Mouse (Mus musculus) neural tube, embryonic 10.5 days (tissue): ENCODE data around the gene H2afy.
"Not testable (repeated sequence)": the region's sequence is repeated elsewhere in the genome, so short reads cannot be mapped to it uniquely, and the experiment has no call there.

Source experiments
- DNase-seq: peaks from one replicate; pipeline ENCODE4 v3.0.0-alpha.2; 2017; ENCODE audit warnings: low spot score; ENCODE audit errors: extremely low spot score

Gene H2afy

DNA sequence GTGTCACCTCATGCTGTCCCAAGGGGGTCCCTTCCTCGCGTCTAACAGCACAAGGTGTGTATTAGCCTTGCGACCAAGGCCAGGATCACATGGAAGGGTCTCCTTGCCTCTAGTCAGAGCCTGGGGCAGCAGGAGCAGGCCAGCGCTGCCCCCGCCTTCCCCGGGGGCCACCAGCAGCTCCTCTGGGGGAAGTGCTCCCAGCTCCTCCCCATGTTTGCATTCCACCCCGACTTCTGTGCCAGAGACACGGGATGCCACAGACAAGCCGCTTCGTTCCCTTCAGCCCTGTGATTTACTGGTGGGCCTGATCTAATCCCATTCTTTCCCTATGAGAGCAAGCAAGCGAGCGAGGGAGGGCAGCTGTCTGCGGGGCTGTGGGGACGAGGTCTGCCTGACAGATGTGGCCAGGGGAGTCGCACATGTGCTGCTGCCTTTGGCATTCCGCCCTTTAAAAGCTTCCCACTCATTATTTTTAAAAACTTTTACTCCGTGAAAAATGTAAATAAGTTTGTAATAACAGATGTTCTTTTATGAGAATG is 57.4 kb downstream of the H2afy start:
- DNase-seq, result no peak

DNA sequence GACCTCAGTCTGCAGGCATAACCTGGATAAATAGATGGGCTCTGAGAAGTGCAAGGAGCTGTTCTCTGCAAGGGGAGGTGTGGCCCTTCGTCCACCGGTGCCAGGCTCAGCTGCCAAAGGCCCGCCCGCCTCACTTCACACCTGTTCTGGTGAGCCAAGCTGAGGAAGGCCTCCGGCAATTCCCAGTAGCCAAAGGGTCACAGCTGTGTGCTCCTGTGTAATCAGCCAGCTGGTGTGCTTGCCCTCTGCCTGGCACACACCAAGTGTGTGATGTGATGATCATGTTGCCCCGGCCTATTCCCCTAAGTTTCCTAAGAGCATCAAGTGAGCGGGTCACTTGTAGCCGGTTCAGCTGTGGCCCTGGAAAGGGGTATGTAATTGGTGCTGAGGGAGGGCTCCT is 60.2 kb downstream of the H2afy start:
- no peak for DNase-seq

DNA sequence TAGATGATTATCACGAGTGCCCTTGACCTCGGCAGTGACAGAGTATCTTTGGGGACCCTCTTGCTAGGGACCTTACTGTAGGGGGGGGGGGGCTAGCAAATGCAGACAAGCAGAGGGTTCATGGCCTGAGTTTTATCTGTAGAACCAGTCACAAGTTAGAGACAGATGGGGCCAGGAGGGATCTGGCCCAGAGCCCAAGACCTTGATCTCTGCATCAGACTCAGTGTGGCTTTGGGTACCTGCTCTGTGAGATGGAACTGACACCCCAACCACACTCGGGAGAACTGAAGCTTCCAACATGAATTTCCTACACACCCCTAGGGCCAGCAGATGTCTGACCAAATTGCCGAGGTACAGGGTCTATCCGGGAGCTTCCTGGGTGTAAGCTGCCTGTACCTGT is 63.0 kb downstream of the H2afy start:
- DNase-seq, result no peak

DNA sequence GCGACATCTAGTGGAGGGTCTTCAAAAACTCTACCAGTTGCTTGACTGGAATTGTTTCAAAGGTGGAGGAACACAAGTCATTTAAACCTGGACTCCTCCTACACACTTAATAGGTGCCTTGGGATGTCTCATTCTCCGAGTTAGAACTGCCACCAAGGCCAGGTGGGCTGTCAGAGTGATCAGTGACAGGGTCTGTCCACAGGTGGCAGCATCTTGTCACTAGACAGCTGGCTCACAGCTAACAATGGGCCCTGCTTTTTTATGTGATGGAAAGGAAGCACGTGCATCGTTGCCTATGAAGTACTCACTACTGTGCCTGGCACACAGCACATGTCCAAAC is 63.9 kb downstream of the H2afy start:
- DNase-seq, result no peak

DNA sequence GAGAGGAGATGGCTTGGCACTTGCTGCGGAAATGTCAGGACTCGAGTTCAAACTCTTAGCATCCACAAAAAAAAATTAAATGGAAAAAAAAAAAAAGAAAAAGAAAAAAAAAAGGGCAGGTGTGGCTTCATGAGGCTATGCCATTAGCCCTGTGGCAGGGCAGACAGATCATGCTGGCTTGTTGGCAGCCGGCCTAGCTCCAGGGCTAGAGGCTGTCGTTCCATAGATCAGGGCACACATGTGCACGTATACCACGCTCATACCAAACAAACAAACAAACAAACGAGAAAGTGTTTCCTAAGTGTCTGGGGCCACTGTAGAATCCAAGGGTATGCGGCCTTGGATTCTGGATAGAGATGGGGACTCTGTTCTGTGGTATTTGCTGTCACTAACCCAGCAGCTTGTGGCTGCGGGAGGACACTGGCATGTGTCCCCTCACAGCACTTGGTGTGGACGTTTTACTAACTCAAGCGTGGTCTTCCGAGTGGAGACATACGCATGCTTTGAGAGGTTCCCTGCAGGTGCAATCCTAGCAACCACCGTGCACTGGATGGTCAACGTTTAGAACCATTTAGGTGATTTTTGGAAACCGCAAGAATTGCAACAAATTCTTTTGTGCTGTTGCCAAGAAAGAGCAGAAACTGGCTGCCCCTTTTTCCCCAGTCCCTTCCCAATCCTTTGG is 64.4 kb downstream of the H2afy start:
- no peak for DNase-seq

DNA sequence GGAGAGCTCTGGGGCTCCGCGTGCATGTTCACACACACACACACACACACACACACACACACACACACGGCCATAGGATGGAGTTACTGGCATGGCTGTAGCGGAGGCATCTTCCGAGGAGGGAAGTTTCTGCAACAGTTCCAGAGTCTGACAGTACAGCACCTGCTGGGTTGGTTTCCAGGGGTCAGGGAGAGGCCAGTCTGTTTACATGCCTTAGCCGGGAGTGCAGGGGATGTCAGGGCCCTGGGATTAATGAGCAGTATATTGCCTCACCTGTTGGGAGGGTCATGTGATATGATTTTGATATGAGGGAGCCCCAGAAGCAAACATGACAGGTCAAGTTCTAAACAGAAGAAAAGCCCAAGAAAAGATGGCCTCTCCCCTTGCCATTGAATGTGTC is 66.5 kb downstream of the H2afy start:
- no peak for DNase-seq

DNA sequence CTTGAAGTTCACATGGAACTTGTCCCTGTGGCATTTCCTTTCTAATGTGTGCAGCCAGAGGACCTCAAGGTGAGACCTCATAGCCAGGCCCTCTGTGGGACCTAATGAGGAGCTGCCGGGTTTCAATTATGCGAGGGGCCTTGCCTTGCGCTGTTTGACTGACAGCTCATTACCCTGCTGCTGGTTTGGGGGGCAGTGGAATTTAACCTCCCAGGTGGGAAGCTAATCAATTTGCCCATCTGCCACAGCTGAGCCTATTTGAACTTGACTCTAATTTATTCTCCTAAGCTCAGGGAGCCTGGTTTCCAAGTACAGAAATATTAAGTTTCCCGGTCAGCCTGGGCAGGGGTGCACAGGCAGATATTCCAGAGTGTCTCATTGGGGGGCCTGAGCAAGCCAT is 67.6 kb downstream of the H2afy start:
- no peak for DNase-seq

DNA sequence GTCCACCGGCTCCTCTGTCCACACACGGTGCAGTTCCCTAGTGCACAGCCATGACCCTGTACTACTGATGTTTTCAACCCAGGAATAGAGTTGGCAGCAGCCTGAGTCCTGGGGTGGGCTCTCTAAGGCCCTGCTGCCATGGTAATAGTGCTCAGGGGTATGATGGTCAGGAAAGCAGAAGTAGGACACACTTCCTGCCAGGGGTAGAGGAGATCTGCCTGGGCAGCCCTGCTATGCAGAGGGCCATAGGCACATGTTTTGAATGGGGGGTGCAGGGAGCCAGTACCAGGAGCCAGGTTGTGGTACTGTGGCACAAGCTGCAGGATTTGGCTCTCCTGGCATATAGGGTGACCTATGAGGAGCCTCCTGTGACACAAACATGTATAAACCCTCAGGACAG is 69.3 kb downstream of the H2afy start:
- no peak for DNase-seq

DNA sequence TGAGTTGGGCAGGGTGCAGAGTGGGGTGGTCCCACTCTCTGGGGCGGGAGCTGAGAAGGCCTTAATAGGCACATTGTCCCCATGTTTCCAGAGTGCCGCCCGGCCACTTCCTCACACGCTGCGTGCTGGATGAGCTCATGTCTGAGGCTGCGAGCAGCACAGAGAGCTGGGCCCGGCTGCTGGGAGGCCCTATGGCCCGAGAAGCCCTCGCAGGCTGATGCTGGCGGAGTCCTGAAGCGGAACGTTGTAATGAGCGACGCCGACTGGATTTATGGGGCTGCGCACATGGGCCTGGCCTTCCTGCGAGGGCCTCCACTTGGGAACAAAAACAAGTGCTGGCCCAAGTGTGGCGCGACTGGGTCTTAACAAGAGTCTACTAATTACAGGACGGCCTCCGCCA is 70.0 kb downstream of the H2afy start:
- no peak for DNase-seq

DNA sequence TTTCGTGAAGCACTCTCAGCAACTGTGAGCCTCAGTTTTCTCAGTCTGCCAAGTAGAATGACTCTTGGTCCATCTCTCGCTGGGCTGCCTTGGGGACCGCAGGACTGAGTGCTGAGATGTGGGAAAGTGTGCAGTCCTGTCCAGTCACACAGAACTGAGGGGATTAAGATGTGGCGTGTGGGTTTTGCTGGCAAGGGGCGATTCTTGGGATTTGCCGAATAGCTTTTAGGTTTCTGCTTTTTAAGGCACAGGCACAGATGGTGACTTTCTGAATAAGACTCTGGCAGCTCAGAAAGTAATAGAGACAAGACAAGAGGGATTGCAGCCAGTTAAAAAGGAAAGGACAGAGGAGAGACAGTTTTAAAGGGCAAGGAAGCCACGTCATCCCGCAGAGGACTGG is 78.4 kb downstream of the H2afy start:
- no peak for DNase-seq

DNA sequence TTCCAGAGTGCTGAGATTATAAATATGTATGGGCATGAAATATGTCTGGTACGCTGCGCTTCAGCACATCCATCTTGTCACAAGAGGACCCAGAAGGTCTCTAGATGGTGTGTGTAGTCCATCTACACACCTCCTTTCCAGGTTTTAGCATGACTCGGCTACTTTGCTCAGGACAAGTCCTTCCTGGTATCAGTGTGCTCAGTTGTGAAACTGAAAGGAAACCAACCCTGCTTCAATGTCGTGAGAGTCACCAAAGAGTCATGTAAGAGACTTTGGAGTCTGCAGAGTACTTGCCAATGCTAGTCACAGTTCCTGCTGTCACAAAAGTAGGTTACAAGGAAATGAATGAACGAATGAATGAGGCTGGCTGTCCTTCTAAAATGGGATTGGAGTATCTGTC is 80.4 kb downstream of the H2afy start:
- no peak for DNase-seq

DNA sequence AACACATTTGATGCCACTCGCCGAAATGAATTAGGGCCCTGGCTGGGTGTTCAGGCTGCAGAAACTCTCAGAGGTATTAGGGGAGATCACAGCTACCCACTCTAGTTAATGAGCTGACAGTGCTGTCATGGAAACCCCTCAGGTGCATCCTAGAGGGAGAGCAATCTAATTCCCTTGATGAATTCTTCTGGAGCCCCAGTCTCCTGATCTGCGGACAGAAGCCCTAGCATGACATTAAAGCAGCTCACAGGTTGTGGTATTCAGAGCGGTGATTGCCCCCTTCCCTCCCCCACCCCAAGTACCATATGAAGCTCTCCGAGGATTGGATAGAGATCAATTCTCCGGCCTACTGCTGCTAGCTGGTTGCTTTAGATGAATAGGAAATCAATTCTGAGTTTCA is 82.1 kb downstream of the H2afy start:
- DNase-seq, result no peak

DNA sequence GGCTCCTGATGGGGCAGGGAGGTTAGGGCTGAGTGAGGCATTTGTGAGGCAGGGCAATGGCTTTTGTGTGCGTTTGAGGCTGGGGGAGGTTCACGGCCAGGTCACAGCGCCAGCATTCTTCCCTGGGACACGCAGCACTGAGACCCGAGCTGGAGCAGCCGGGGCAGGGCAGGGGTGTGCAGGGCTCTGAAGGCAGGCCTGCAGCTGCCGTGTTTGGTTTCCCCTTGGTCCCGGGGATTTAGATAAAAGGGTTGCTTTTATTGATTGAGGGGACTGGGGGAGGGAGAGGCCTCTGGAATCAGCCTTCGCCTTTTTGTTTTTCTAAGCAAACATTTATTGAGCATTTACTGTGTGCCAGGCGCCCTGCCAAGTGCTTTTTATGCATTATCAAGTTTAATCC is 83.4 kb downstream of the H2afy start:
- DNase-seq, result peak; percentile 64

DNA sequence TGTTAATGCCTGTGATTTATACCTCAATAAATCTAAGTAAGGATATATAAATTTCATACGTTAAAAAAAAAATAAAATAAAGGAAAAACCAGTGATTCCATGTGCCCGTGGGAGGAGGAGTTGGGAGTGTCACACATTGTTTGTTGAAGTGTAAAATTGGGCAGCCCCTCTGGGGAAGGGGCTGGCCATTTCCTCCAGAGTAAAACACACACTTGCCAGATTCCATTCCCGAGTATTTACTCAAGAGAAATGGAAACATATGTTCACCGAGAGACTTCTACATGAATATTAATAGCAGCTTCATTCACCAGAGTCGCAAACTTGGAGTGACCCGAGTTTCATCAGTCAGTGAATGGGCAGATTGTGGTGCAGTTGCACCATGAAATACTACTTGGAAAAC is 85.9 kb downstream of the H2afy start:
- DNase-seq, result no peak

DNA sequence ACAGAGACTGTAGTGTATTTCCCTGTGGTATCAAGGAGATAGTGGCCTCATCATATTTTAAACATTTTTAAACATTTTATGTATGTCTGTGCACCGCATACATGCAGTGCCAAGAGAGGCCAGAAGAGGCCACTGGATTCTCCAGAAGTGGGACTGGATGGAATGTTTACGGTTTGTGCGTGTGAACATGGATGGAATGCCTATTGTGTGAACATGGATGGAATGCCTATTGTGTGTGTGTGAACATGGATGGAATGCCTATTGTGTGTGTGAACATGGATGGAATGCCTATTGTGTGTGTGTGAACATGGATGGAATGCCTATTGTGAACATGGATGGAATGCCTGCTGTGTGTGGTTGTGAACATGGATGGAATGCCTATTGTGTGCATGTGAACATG is 93.9 kb downstream of the H2afy start:
- no peak for DNase-seq

DNA sequence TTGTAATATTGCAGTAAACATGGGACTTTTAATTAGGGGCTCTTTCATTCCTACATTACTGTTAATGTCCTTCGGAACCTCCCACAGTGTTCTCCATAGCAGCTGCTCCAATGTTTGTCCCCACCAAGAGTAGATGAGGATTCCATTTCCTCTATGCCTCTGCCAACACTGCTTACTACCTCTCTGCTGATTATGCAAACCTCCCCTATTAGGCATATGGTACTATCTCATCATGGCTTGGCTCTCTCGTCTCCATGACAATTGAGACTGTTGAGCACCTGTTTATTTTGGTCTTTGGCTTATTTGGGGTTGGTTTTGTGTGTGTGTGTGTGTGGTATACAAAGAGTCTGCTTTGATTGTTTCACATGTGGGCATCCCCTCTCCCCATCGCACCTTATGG is 95.5 kb downstream of the H2afy start:
- DNase-seq, result no peak

DNA sequence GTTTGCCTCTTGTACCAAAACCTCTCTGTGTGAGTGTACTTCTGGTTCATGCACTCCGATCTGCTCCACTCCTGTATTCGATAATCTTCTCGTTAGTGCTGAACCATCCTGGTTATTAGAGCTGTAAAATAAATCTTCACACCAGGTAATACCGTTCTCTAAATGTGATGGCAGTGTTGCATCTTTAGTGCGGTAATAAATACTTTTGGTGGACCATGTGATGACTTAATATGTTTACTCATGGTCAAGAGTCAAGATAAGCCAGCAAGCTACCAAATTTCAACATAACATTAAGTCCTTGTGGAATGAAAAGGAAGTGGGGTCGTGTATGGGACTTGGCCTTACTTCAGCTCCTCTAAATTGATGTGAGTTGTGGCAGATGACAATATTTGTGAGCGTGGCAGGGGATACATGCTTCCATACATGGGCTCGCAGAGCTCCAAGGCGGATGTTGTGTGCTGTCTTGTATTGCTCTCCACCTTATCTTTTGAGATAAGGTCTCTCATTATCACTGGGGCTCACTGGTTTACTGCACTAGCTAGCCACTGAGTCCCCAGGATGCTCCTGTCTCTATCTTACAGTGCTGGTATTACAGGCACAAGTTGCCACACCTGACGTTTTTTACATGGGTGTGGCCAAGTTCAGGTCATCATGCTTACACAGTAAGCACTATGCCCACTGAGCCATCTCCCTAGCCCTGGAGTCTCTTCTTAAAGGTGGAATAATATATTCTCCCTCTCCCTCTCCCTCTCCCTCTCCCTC is 96.4 kb downstream of the H2afy start:
- no peak for DNase-seq

DNA sequence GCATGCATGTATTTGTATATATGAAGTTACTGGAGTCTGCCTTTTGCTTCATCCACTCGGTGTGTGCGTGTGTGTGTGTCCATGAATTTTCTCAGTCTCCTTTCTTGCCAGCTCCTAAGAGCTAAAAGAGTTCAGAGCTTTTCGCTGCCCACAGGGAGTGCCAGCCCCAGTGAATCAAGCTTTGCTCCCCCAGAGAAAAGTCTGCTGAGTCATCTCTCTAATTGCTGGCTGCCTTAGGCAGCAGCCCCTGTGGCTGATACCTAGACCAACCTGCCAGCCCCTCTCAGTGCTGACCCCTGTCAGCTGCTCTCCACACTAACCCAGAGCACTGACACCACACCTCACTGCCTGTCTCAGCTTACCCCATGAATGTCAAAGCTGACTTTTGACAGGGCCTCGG is 107.2 kb downstream of the H2afy start:
- no peak for DNase-seq

DNA sequence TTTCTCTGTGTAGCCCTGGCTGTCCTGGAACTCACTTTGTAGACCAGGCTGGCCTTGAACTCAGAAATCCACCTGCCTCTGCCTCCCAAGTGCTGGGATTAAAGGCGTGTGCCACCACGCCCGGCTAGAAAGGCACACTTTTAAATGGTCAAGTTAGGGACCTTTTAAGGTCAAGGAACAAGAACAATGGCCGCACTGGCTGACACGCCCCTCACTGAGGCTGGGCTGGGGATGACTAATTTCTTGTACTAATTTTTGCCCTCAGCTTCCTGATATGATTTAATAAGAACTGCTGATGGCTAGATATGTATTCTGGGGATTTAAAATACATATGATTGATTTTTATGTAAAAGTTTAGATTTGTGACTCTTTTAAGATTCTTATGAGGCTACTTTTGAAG is 108.2 kb downstream of the H2afy start:
- DNase-seq, result not testable (repeated sequence)

DNA sequence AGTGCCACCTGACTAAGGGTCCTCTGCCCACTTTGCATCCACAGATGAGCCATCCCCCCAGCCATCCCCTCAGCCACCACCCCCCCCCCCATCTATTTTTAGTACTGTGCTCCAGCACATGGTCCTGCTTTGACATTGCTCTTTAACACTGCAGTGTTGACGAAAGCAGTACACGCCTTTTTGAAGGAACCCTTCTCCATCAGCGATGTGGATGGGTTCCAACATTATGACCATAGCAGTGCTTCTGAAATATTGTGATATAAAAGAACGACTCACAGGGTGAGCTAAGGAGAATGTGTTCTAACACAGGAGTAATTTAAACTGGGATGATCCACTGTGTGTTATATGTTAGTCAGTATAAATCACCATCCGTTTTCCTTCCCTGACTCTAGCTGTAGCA is 109.5 kb downstream of the H2afy start:
- DNase-seq, result no peak

DNA sequence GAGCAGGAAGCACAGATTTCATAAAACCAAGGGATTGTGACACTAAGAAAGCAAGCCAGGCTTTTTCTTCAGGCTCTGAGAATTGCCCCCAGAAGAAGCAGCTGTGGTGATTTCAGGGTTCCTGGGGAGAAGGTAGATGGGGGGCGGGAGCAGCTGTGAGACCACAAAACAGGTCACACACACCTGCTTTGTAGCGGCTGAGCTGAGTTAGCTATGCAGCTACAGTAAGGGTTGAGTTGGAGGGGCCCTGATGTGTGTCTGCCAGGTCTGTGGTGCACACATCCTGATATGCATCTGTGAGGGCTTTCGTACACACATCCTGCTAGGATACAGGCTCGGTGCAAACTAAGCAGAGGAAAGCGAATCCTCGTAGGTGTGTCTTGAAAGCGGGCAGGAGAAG is 110.1 kb downstream of the H2afy start:
- no peak for DNase-seq

DNA sequence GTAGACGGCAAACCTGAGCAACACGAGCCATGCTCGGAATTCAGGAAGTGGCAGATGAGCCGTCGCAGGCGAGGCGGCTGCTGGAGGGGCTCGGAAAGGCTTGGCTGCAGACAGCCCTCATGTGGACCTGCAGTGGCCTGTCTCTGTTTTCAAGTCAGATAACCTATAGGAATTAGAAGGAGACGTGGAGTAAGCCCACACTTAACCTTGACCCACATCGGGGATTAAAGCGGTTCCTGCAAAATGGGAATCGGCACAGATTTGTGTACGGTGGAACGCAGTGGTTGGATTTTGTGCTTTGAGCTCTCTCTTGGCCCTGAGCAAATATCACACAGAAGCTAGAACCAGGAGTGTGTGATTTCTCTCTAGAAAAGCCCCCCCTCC is 111.1 kb downstream of the H2afy start:
- peak; percentile 35 for DNase-seq

DNA sequence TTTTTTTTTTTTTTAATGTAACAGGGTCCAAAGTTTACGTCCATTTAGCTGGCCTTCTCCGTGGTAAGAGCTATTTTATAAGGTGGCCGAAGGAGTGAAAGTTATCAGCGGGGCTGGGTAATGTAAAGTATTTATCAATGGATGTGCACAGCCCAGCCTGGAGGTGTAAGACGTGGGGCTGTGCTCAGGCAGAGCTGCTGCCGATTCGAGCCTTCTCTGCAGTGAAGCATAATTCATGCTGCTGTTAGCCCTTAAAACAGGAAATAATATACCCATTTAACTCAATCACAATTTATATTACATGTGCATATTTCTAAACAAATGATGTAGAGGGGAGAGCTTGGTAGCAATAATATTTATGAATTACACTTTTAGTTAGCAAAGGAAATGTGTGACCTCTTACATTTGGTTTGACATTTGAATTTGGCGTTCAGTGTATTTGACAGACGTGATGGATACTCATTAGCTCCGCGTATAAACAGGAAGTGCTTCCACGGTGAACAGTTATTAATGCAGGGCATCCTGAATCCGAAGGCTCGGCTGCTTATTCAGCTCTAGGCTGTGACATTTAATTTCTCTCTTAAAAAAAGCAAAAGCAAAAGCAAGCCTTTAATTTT is 111.6 kb downstream of the H2afy start:
- no peak for DNase-seq
